Comparison of ENCODE assay signal across 12 mouse cellular contexts in genomic region chr2:162662431-162662970, GRCm38 (mm10). TPM values are rescaled to one million over a fixed set of nuclear protein-coding genes. Genes with fewer than 3 reads are reported as not detected.
DNase-seq lines count a peak whose midpoint lies in the region; ATAC-seq lines count a peak whose summit lies in the region.
"Had no signal": no experiment of that assay in that cellular context is flagged by ENCODE, and none has a peak within 500 bp of the region (broad histone marks: within the 10 kb centered on the region; RNA-seq: fewer than 3 reads in every experiment).

No protein-coding gene starts in this region.

- no peak for DNase-seq in kidney, postnatal 25 days
- no peak for DNase-seq in neural tube, embryonic 10.5 days (ENCODE audit: extremely low spot score, low spot score)
- DNase-seq in B cell, adult 2 months: no peak
- no peak for DNase-seq in thymus, postnatal 36 days
- DNase-seq: heart, adult 11 months had no signal

- WGBS in kidney, embryonic 14.5 days: 0% methylated on average over 1 of the region's 1 CpGs
- 14% methylated on average over 1 of the region's 1 CpGs for WGBS in neural tube, embryonic 12.5 days
- 15% methylated on average over 1 of the region's 1 CpGs for WGBS in limb, embryonic 13.5 days

- peak overlapping the region; percentile 6; the same call in 1 of the 2 replicates for H3K27ac ChIP-seq in kidney, embryonic 14.5 days (ENCODE audit: low read depth, low read length)
- no peak overlapping the region for H3K27ac ChIP-seq in neural tube, embryonic 12.5 days
- H3K27ac ChIP-seq in limb, embryonic 13.5 days: no peak overlapping the region
- H3K27ac ChIP-seq: embryonic facial prominence, embryonic 13.5 days; liver, embryonic 15.5 days had no signal

- H3K9me3 ChIP-seq in kidney, embryonic 14.5 days (ENCODE audit: control insufficient read depth, low read length): no peaks in the 10 kb centered on the region
- H3K9me3 ChIP-seq in neural tube, embryonic 12.5 days: no peaks in the 10 kb centered on the region
- no peaks in the 10 kb centered on the region for H3K9me3 ChIP-seq in limb, embryonic 13.5 days
- H3K9me3 ChIP-seq: embryonic facial prominence, embryonic 13.5 days; liver, embryonic 15.5 days; megakaryocyte, embryonic 14.5 days had no signal

- H3K4me2 ChIP-seq in kidney, embryonic 14.5 days (replicated peaks; ENCODE audit: low read depth, low read length): peak overlapping the region; percentile 15; the same call in 1 of the 2 replicates
- peak overlapping the region; percentile 99 for H3K4me2 ChIP-seq in neural tube, embryonic 12.5 days (replicated peaks)
- H3K4me2 ChIP-seq in limb, embryonic 13.5 days (replicated peaks): peak overlapping the region; percentile 95; the same call in 1 of the 2 replicates
- H3K4me2 ChIP-seq: liver, embryonic 15.5 days had no signal

- no peak overlapping the region for H3K9ac ChIP-seq in kidney, embryonic 14.5 days (ENCODE audit: low read depth, low read length)
- H3K9ac ChIP-seq in neural tube, embryonic 12.5 days: no peak overlapping the region
- no peak overlapping the region for H3K9ac ChIP-seq in limb, embryonic 13.5 days
- H3K9ac ChIP-seq: embryonic facial prominence, embryonic 13.5 days; liver, embryonic 15.5 days had no signal

- no peaks in the 10 kb centered on the region for H3K36me3 ChIP-seq in kidney, embryonic 14.5 days (ENCODE audit: control insufficient read depth, insufficient read depth, low read length)
- no peaks in the 10 kb centered on the region for H3K36me3 ChIP-seq in neural tube, embryonic 12.5 days
- no peaks in the 10 kb centered on the region for H3K36me3 ChIP-seq in limb, embryonic 13.5 days
- H3K36me3 ChIP-seq: embryonic facial prominence, embryonic 13.5 days; liver, embryonic 15.5 days had no signal

- 0 out of 2 replicates have a peak, but pooled peaks cover 12% of the 10 kb centered on the region for H3K4me1 ChIP-seq in kidney, embryonic 14.5 days (ENCODE audit: control insufficient read depth, insufficient read depth, low read length)
- H3K4me1 ChIP-seq in neural tube, embryonic 12.5 days: peaks cover 31% of the 10 kb centered on the region
- H3K4me1 ChIP-seq in limb, embryonic 13.5 days: peaks cover 29% of the 10 kb centered on the region
- H3K4me1 ChIP-seq: liver, embryonic 15.5 days; megakaryocyte, embryonic 14.5 days had no signal

- peak; percentile 48 for ATAC-seq in kidney, embryonic 14.5 days (ENCODE audit: low FRiP score, low TSS enrichment)
- no peak for ATAC-seq in neural tube, embryonic 12.5 days (ENCODE audit: low FRiP score, low read depth)
- no peak for ATAC-seq in limb, embryonic 13.5 days (ENCODE audit: low FRiP score, low read depth)
- ATAC-seq: intestine, embryonic 16.5 days had no signal

- no peak overlapping the region for H3K4me3 ChIP-seq in kidney, embryonic 14.5 days (ENCODE audit: low read length)
- H3K4me3 ChIP-seq in neural tube, embryonic 12.5 days: no peak overlapping the region
- H3K4me3 ChIP-seq in limb, embryonic 13.5 days: no peak overlapping the region
- H3K4me3 ChIP-seq: embryonic facial prominence, embryonic 13.5 days; liver, embryonic 15.5 days; megakaryocyte, embryonic 14.5 days had no signal

- peaks cover 41% of the 10 kb centered on the region for H3K27me3 ChIP-seq in kidney, embryonic 14.5 days (ENCODE audit: control insufficient read depth, insufficient read depth, low read length)
- peaks cover 42% of the 10 kb centered on the region for H3K27me3 ChIP-seq in neural tube, embryonic 12.5 days (replicated peaks)
- peaks cover 68% of the 10 kb centered on the region for H3K27me3 ChIP-seq in limb, embryonic 13.5 days

RNA-seq across cellular contexts. Expression of gene Ptprt, which starts 1.6 kb away (rescaled TPM):
- polyA plus RNA-seq in kidney, embryonic 14.5 days (2014; fragmentation: Nextera tagmentation; extraction: Ambion mirVana): 3.6 and 4.6 TPM in 2 replicates
- polyA plus RNA-seq in neural tube, embryonic 12.5 days (2016; fragmentation: Nextera tagmentation; extraction: Ambion mirVana): 2.5 and 3.3 TPM in 2 replicates
- 2.6 and 3.3 TPM in 2 replicates for polyA plus RNA-seq in limb, embryonic 13.5 days (2015; fragmentation: Nextera tagmentation; extraction: Ambion mirVana)

Comparison
In these comparisons a context has a peak if more than half of its experiments do, and no peak if none do; other contexts are left out.
1. H3K4me2 ChIP-seq: peak in every context shown above with its lines; median percentile 99 in neural tube, embryonic 12.5 days; 95 in limb, embryonic 13.5 days; 15 in kidney, embryonic 14.5 days.